Mouse (Mus musculus): ENCODE measurements around the gene Kng1. TPM values are rescaled to one million over a fixed set of nuclear protein-coding genes. Genes with fewer than 3 reads are reported as not detected.

The Kng1 gene
- polyA plus RNA-seq, 1 experiment from 2014 or later = not detected

GRCm38 (mm10) chr16:23130303-23130702 lies 72.6 kb downstream of the Kng1 start:
- ATAC-seq (replicated peaks; ENCODE audit: low FRiP score) = no peak

More at GRCm38 (mm10) chr16:23130303-23130702, 72.6 kb downstream of the Kng1 start:
- WGBS = 94% methylated on average over 3 of the region's 3 CpGs
- Histone ChIP-seq H3K9me3 (ENCODE audit: control insufficient read depth, low read length) (no peaks in the 10 kb centered on the region), H3K27ac (ENCODE audit: low read depth, low read length) (no peak overlapping the region), H3K27me3 (ENCODE audit: control insufficient read depth, insufficient read depth, low read length) (no peaks in the 10 kb centered on the region), H3K9ac (ENCODE audit: low read length) (no peak overlapping the region), H3K4me2 (ENCODE audit: low read depth, low read length, severe bottlenecking) (no peak overlapping the region), H3K4me1 (replicated peaks; ENCODE audit: control insufficient read depth, insufficient read depth, low read length) (0 out of 2 replicates have a peak, but pooled peaks cover 6% of the 10 kb centered on the region), H3K36me3 (ENCODE audit: control insufficient read depth, insufficient read depth, low read length) (no peaks in the 10 kb centered on the region), H3K4me3 (ENCODE audit: low read depth, low read length) (no peak overlapping the region)
- DNase-seq (ENCODE audit: low spot score) = no peak

Small RNAs within 50 kb of the gene (microRNA-seq; reads per million reads assigned to microRNA genes)
- gene Gm49346 (ENCODE audit: insufficient number of aligned reads) = not detected

Other genes with a start within 250 kb of the Kng1 start
- gene Crygs, start 246.3 kb upstream of the Kng1 start, polyA plus RNA-seq (2014; fragmentation: Nextera tagmentation; extraction: Ambion mirVana) = not detected in 2 replicates
- gene Tbccd1, start 200.2 kb upstream of the Kng1 start, polyA plus RNA-seq (2014; fragmentation: Nextera tagmentation; extraction: Ambion mirVana) = 35.0 and 37.0 TPM in 2 replicates
- gene Dnajb11, start 200.0 kb upstream of the Kng1 start, polyA plus RNA-seq (2014; fragmentation: Nextera tagmentation; extraction: Ambion mirVana) = 95.6 and 97.3 TPM in 2 replicates
- gene Ahsg, start 166.6 kb upstream of the Kng1 start, polyA plus RNA-seq (2014; fragmentation: Nextera tagmentation; extraction: Ambion mirVana) = not detected in 2 replicates
- gene Fetub, start 139.5 kb upstream of the Kng1 start, polyA plus RNA-seq (2014; fragmentation: Nextera tagmentation; extraction: Ambion mirVana) = not detected in 2 replicates
- gene Hrg, start 106.8 kb upstream of the Kng1 start, polyA plus RNA-seq (2014; fragmentation: Nextera tagmentation; extraction: Ambion mirVana) = 0.32 TPM in 1 of 2 replicates, not detected in the other
- not detected in 2 replicates for gene Kng2, start 28.4 kb upstream of the Kng1 start, polyA plus RNA-seq (2014; fragmentation: Nextera tagmentation; extraction: Ambion mirVana)
- gene Eif4a2, start 49.6 kb downstream of the Kng1 start, polyA plus RNA-seq (2014; fragmentation: Nextera tagmentation; extraction: Ambion mirVana) = 204 TPM in 2 replicates
- gene Rfc4, start 69.9 kb downstream of the Kng1 start, polyA plus RNA-seq (2014; fragmentation: Nextera tagmentation; extraction: Ambion mirVana) = 212 and 239 TPM in 2 replicates
- not detected in 2 replicates for gene Adipoq, start 88.7 kb downstream of the Kng1 start, polyA plus RNA-seq (2014; fragmentation: Nextera tagmentation; extraction: Ambion mirVana)
- 24.7 TPM in 2 replicates for gene St6gal1, start 166.9 kb downstream of the Kng1 start, polyA plus RNA-seq (2014; fragmentation: Nextera tagmentation; extraction: Ambion mirVana)

Data from forebrain, embryonic 11.5 days (tissue).